Mouse (Mus musculus) monocyte, adult 59 days (primary cell): Measurements from ENCODE around the gene Olfr874. TPM values are rescaled to one million over a fixed set of nuclear protein-coding genes. Genes with fewer than 3 reads are reported as not detected.

Experiments used
- total RNA-seq, 2 experiments: library from RNA; stranded (reverse); gene quantifications; one replicate each; pipeline ENCODE4 v1.2.4; 2023

Olfr874 gene
- total RNA-seq = not detected

DNA sequence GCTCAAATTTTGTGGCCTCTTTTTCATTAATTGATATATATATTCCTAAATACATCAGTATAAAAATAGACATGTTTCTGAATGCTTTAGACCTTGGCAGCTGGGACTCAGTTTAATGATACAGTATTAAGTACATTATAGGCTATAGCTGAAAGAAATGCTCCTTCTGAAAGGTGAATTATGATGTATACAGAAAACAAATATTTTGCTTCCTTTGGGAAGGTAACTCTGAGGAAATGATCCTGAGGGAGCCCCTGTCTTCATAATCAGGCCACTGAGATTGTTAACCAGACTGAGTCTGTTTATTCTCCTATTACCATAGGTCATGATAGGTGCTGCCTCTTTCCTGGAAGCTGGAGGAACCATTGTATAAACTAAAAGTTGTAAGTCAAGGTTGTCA lies at the start of gene Olfr874:
Gene Olfr874 (plus strand): TSS at position 301 of the 400 bp plus-strand sequence.

DNA sequence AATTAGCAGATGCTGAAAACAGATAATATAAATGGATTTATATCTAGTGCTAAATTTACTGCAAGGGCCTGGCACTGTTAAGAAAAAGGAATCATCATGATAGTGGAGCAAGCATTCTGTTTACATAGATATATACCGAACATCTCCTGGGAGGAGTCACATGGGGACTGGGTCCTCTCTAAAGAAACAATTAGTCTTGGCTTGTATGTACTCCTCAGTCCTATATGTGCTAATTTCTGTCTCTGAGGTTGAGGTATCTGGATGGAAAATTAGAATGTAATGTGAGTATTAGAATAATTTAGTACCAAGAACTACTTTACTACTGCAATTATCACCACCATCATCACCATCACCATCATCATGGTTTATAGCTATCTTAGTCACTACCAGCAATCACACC lies 28.8 kb upstream of the Olfr874 start, which contains the start of gene Olfr160:
Gene Olfr160 (minus strand): TSS at position 101 of the 400 bp plus-strand sequence.

DNA sequence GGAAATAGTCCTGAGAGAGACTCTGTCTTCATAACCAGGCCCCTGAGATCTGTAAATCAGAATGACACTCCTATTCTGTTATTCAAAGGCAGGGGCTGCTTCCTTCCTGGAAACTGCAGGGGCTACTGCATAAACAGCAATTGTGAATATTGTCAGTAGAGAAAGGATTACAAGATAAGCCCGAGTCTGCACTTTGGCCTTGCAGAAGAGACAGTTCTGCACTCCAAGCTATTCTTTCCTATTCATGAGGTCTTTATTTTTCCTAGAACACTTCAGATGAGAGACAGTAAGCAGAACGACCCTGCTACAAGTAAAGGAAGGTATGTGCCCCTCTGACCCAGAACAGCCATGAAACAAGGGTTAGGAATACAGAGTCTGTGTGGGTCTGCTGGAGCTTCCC lies 26.9 kb downstream of the Olfr874 start, which contains the start of gene Olfr875:
Gene Olfr875 (plus strand): TSS at position 99 of the 400 bp plus-strand sequence.

Other genes with a start within 250 kb of the Olfr874 start
- gene Esam, start 217.0 kb upstream of the Olfr874 start, total RNA-seq = 1 to 10 TPM; 2.8 to 3.3 TPM
- not detected for gene Vsig2, start 205.9 kb upstream of the Olfr874 start, total RNA-seq
- not detected for gene Nrgn, start 192.2 kb upstream of the Olfr874 start, total RNA-seq
- gene Siae, start 189.4 kb upstream of the Olfr874 start, total RNA-seq = 10 to 100 TPM in 1 of 2 experiments, 1 to 10 TPM in 1; 9.3 to 11.4 TPM
- not detected for gene Spa17, start 131.4 kb upstream of the Olfr874 start, total RNA-seq
- 10 to 100 TPM; 23.0 to 23.5 TPM for gene Tbrg1, start 87.8 kb upstream of the Olfr874 start, total RNA-seq
- gene Panx3, start 75.9 kb upstream of the Olfr874 start, total RNA-seq = not detected
- gene Olfr160, start 28.9 kb upstream of the Olfr874 start, total RNA-seq = not detected
- not detected for gene Olfr875, start 26.8 kb downstream of the Olfr874 start, total RNA-seq
- not detected for gene Olfr876, start 57.9 kb downstream of the Olfr874 start, total RNA-seq
- not detected for gene Olfr877, start 109.2 kb downstream of the Olfr874 start, total RNA-seq
- not detected for gene Olfr145, start 151.6 kb downstream of the Olfr874 start, total RNA-seq
- not detected for gene Olfr878, start 172.7 kb downstream of the Olfr874 start, total RNA-seq
- gene Olfr881, start 246.7 kb downstream of the Olfr874 start, total RNA-seq = not detected